Mouse (Mus musculus) embryonic facial prominence, embryonic 11.5 days (tissue): ENCODE results near the gene Lrrk1. TPM values are rescaled to one million over a fixed set of nuclear protein-coding genes. Genes with fewer than 3 reads are reported as not detected.
A peak's percentile ranks its signal among the peaks of the same experiment; 100 is the strongest.

Experiments used
- ATAC-seq: fragments of 200-750 bp; cut with Nextera tagmentation; replicated peaks from 2 replicates; pipeline ENCODE4 v1.8.0; 2017; ENCODE audit warnings: low read depth; ENCODE audit not compliant: insufficient number of reproducible peaks, low FRiP score, low TSS enrichment
- DNase-seq: peaks from one replicate; pipeline ENCODE4 v3.0.0-alpha.2; 2015; ENCODE audit warnings: low spot score
- H3K27ac ChIP-seq: fragments of 300-500 bp; sonication (generic); replicated peaks from 2 replicates; pipeline ENCODE4 v1.5.1; 2014; ENCODE audit warnings: mild to moderate bottlenecking, low read depth, low read length, control low read depth
- H3K27me3 ChIP-seq: fragments of 300-500 bp; sonication (generic); 2 replicates; pipeline ENCODE4 v1.6.1; 2014; ENCODE audit warnings: mild to moderate bottlenecking, low read length, moderate library complexity, mixed read lengths; ENCODE audit not compliant: control insufficient read depth, insufficient read depth
- H3K36me3 ChIP-seq: fragments of 300-500 bp; sonication (generic); replicated peaks from 2 replicates; pipeline ENCODE4 v1.6.1; 2014; ENCODE audit warnings: low read depth, mild to moderate bottlenecking, low read length, moderate library complexity, mixed read lengths; ENCODE audit not compliant: control insufficient read depth, insufficient read depth
- H3K4me1 ChIP-seq: fragments of 300-500 bp; sonication (generic); 2 replicates; pipeline ENCODE4 v1.6.1; 2014; ENCODE audit warnings: low read length, mixed read lengths; ENCODE audit not compliant: control insufficient read depth, insufficient read depth
- H3K4me2 ChIP-seq: fragments of 300-500 bp; sonication (generic); 2 replicates; pipeline ENCODE4 v1.6.1; 2014; ENCODE audit warnings: low read depth, mild to moderate bottlenecking, control low read depth, low read length, moderate library complexity
- H3K4me3 ChIP-seq: fragments of 300-500 bp; sonication (generic); 2 replicates; pipeline ENCODE4 v1.5.1; 2014; ENCODE audit warnings: low read depth, low read length, control low read depth
- H3K9ac ChIP-seq: fragments of 300-500 bp; sonication (generic); replicated peaks from 2 replicates; pipeline ENCODE4 v1.6.1; 2014; ENCODE audit warnings: mild to moderate bottlenecking, control low read depth, low read length
- H3K9me3 ChIP-seq: fragments of 300-500 bp; sonication (generic); replicated peaks from 2 replicates; pipeline ENCODE4 v1.6.1; 2016; ENCODE audit warnings: mild to moderate bottlenecking, low read length, inconsistent platforms, mixed read lengths; ENCODE audit not compliant: control insufficient read depth
- WGBS: fragments of 180-500 bp; shearing (Covaris S2); extraction: QIAGEN DNeasy Blood & Tissue Kit; methylation state at CpG from one replicate; pipeline ENCODE4 v1.1.7; 2014; 5-methylcytosine and 5-hydroxymethylcytosine counted together
- polyA plus RNA-seq: library from polyadenylated mRNA; unstranded; fragments of >200 nt; fragmentation: Nextera tagmentation; extraction: Ambion mirVana; gene quantifications from 2 replicates; pipeline ENCODE4 v1.2.1, GENCODE M21; 2014

The Lrrk1 gene
- polyA plus RNA-seq, 1 experiment from 2014 or later: 3.1 TPM

DNA sequence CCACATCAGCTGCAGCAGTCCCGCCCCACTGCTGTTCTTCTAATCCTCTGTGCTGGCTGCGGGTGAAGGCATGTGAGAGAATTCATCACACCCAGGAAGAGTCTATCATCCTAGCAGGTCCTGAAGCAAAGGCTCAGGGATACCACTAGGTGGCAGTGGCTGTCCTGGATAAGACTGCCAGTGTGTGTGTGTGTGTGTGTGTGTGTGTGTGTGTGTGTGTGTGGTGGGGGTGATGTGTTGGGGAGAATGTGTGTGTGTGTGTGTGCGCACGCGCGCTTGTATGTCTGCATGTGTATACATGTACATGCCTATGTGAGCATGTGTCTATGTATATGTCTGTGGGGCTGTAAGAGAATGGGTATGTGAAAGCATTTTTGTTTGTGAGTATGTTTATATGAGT lies 21.3 kb upstream of the Lrrk1 start:
- Histone ChIP-seq H3K9me3 (no peaks in the 10 kb centered on the region), H3K27me3 (no peaks in the 10 kb centered on the region), H3K4me3 (no peak overlapping the region), H3K36me3 (no peaks in the 10 kb centered on the region), H3K4me1 (no peaks in the 10 kb centered on the region; the same call in 1 of the 2 replicates), H3K4me2 (no peak overlapping the region), H3K9ac (no peak overlapping the region), H3K27ac (no peak overlapping the region)
- DNase-seq (peak; percentile 68), ATAC-seq (no peak)
- WGBS: 74% methylated on average over 6 of the region's 6 CpGs

DNA sequence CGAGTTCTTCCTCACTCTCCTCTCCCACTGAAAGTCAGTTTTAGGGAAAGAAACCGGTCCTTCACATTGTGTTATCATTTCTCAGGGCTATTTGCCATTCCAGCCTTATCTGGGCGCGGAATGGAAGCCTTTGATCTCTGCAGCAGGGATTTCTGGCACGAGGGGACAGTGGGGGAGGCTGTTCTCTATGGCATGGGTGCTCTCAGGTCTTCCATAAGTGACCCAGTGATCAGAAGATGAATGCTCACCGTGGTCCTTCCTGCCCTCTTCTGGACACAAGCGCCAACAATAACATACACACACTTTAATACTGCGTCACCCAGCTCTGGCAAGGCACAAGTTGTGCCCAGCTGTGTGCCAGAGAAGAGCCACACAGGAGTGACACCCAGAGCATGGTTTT lies 18.8 kb upstream of the Lrrk1 start:
- 81% methylated on average over 8 of the region's 8 CpGs for WGBS

DNA sequence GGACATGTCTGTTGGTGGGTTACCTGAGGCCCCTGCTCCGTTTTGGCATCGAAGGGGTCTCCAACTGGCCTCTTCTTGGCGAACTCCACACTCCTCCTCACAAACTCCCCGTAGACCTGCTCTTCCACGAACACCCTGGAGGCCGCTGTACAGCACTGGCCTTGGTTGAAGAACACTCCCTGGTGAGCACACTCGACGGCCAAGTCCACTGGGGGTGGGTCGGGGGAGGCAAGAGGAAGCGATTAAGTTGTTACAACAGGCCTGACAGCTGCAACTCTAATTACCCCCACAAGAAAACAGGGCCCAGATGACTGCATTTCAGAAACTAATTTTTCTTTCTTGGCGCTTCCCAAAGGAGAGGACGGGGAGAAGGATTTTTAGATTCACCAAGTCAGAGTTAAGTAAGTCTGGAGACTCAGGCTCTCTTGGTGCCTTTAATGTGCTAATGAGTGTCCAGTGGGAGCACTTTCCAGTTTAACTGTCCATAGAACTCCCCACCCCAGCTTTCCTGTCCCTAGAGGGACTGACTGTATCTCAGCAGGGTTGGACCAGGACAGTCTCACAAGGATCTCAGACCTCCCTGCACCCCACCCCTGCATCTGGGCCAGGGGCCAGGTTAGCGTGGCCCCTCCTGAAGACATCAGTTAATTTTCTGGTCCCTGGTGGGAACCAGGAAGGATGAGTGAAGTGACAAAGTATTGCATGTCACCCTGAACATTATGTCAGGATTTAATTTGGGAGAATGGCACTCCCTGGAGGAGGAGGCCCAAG lies 18.0 kb upstream of the Lrrk1 start:
- Histone ChIP-seq H3K36me3 (no peaks in the 10 kb centered on the region), H3K27ac (no peak overlapping the region), H3K27me3 (no peaks in the 10 kb centered on the region), H3K4me1 (no peaks in the 10 kb centered on the region; the same call in 1 of the 2 replicates), H3K9me3 (no peaks in the 10 kb centered on the region), H3K4me2 (no peak overlapping the region), H3K4me3 (no peak overlapping the region), H3K9ac (no peak overlapping the region)
- DNase-seq: no peak
- ATAC-seq: no peak
- 44% methylated on average over 13 of the region's 13 CpGs for WGBS

More for the DNA sequence above, 18.8 kb upstream of the Lrrk1 start:
- no peaks in the 10 kb centered on the region for H3K9me3 ChIP-seq
- no peaks in the 10 kb centered on the region; the same call in 1 of the 2 replicates for H3K4me1 ChIP-seq
- DNase-seq: no peak
- no peaks in the 10 kb centered on the region for H3K27me3 ChIP-seq
- no peaks in the 10 kb centered on the region for H3K36me3 ChIP-seq
- H3K9ac ChIP-seq: no peak overlapping the region
- H3K4me3 ChIP-seq: no peak overlapping the region
- H3K27ac ChIP-seq: no peak overlapping the region
- ATAC-seq: no peak
- H3K4me2 ChIP-seq: no peak overlapping the region

DNA sequence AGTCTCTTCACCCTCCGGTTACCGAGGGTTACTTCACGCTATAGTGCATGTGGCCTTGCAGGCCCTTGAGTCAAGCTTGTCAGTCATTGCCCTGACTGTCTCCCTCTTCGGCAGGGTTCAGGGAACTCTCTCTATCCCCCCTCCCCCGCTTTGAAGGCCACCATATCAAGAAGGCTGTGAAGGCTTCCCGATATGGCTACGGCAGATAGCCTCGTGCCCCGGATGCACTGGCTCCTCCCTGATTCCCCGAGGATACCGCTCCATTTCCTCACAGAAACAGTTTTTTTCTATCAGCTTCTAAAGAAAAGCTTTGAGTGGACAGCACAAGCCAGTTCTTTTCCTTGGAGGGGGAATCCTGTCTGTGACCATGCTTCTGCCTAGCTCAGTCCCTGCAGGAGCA lies 17.4 kb upstream of the Lrrk1 start:
- no peak for ATAC-seq
- Histone ChIP-seq H3K4me2 (no peak overlapping the region), H3K27me3 (no peaks in the 10 kb centered on the region), H3K4me1 (no peaks in the 10 kb centered on the region; the same call in 1 of the 2 replicates), H3K27ac (no peak overlapping the region), H3K9me3 (no peaks in the 10 kb centered on the region), H3K9ac (no peak overlapping the region), H3K4me3 (no peak overlapping the region), H3K36me3 (no peaks in the 10 kb centered on the region)
- DNase-seq: no peak
- WGBS: 55% methylated on average over 11 of the region's 11 CpGs

DNA sequence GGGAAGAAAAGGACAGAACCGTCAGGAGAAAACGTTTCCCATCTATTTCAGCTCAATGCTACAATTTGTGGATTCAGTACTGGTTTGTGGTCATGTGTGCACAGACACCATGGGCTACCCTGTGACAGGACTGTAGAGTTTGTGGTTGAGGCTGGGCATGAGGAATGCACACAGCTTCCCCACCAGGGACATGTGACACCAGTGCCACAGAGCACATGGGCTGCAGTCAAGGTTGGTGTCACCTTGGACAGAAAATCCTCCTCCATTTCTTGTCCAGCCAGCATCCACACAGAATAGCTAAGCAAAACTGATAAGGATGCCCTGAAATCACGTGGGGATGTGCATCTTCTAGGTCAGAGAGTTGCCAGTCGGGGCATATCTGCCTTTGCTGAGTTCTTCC lies 16.7 kb upstream of the Lrrk1 start:
- WGBS: 74% methylated on average over 4 of the region's 4 CpGs
- Histone ChIP-seq H3K9me3 (no peaks in the 10 kb centered on the region), H3K9ac (no peak overlapping the region), H3K27ac (no peak overlapping the region), H3K4me1 (no peaks in the 10 kb centered on the region; the same call in 1 of the 2 replicates), H3K27me3 (no peaks in the 10 kb centered on the region), H3K36me3 (no peaks in the 10 kb centered on the region), H3K4me2 (no peak overlapping the region), H3K4me3 (no peak overlapping the region)
- DNase-seq: no peak
- ATAC-seq: no peak

DNA sequence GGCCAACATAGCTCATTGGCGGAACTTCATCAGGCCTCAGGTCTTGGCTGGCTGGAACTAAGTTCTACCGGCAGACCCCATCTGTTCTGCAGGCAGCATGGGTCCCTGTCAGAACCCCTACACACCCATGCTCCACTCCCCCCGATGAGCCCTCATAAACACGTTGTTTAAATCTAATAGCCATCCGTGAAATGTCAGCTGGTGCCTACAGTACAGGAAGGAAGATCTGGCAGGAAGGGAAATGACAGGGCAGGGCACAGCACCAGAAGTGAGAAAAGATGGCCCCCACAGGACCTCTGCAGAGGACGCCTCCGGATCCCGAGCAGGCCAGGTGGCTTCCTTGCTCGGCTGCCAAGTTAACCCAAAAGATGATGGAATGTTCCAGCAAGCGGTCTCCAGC lies 16.0 kb upstream of the Lrrk1 start:
- DNase-seq (no peak), ATAC-seq (no peak)
- no peak overlapping the region for H3K4me2 ChIP-seq
- H3K4me3 ChIP-seq: no peak overlapping the region
- WGBS: 68% methylated on average over 10 of the region's 10 CpGs
- H3K9ac ChIP-seq: no peak overlapping the region
- H3K9me3 ChIP-seq: no peaks in the 10 kb centered on the region
- H3K27me3 ChIP-seq: no peaks in the 10 kb centered on the region
- no peak overlapping the region for H3K27ac ChIP-seq
- H3K36me3 ChIP-seq: no peaks in the 10 kb centered on the region
- H3K4me1 ChIP-seq: no peaks in the 10 kb centered on the region; the same call in 1 of the 2 replicates

DNA sequence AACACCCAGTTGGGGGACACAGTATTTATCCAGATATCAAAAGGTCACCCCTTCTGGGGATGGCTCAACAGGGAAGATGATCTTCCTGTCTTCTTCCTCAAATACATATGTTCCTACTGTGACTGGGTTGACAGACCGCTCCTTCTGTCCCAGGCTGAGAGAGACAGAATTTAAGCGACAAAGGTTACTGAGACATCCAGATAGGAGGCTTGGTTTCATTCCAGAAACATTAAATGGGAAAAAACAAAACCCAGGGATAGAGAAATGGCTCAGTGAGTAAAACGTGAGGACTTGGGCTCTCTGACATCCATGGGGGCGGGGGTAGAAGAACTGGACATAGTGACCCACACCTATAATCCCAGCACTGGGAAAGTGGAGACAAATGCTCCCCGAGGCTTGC lies 14.7 kb upstream of the Lrrk1 start:
- ATAC-seq (no peak), DNase-seq (no peak)
- no peak overlapping the region for H3K27ac ChIP-seq
- no peaks in the 10 kb centered on the region for H3K27me3 ChIP-seq
- no peaks in the 10 kb centered on the region; the same call in 1 of the 2 replicates for H3K4me1 ChIP-seq
- H3K36me3 ChIP-seq: no peaks in the 10 kb centered on the region
- no peaks in the 10 kb centered on the region for H3K9me3 ChIP-seq
- 81% methylated on average over 5 of the region's 5 CpGs for WGBS
- H3K4me3 ChIP-seq: no peak overlapping the region
- no peak overlapping the region for H3K4me2 ChIP-seq
- no peak overlapping the region for H3K9ac ChIP-seq

DNA sequence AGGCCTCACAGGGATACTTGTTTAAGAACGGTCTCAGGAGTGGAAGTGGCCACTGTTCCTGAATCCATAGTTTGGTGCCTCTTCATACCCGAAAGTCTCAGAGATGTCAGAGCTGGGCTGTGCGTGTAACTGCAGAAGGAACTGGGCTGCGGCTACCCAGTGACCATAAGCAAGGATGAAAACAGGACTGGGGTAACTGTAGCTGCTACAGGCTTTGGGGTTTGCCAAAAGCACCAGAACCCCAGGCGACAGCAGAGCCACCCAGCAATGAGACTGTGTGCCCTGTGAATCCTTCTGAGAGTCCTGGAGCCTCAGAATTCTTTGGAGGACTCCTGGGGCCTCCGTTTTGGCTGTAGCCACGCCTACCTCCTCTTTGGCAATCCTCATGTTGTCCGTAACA lies 13.5 kb upstream of the Lrrk1 start:
- WGBS: 64% methylated on average over 8 of the region's 8 CpGs
- ATAC-seq: no peak

More for the DNA sequence above, 13.5 kb upstream of the Lrrk1 start:
- Histone ChIP-seq H3K9me3 (no peaks in the 10 kb centered on the region), H3K4me3 (no peak overlapping the region), H3K9ac (no peak overlapping the region), H3K4me2 (no peak overlapping the region), H3K27ac (no peak overlapping the region), H3K4me1 (no peaks in the 10 kb centered on the region; the same call in 1 of the 2 replicates), H3K27me3 (no peaks in the 10 kb centered on the region), H3K36me3 (no peaks in the 10 kb centered on the region)
- no peak for DNase-seq
